Mouse (Mus musculus): ENCODE data around the gene Jazf1. TPM values are rescaled to one million over a fixed set of nuclear protein-coding genes. Genes with fewer than 3 reads are reported as not detected.

Jazf1 gene
- polyA plus RNA-seq, 2 experiments from 2014 or later: 7.7 to 8.3 TPM

GRCm38 (mm10) chr6:53006032-53006431, 62.4 kb downstream of the Jazf1 start:
- no peak for ATAC-seq

GRCm38 (mm10) chr6:53005544-53005943, 62.9 kb downstream of the Jazf1 start:
- no peak for ATAC-seq

GRCm38 (mm10) chr6:52990816-52991215, 77.6 kb downstream of the Jazf1 start:
- no peak for ATAC-seq

DNA sequence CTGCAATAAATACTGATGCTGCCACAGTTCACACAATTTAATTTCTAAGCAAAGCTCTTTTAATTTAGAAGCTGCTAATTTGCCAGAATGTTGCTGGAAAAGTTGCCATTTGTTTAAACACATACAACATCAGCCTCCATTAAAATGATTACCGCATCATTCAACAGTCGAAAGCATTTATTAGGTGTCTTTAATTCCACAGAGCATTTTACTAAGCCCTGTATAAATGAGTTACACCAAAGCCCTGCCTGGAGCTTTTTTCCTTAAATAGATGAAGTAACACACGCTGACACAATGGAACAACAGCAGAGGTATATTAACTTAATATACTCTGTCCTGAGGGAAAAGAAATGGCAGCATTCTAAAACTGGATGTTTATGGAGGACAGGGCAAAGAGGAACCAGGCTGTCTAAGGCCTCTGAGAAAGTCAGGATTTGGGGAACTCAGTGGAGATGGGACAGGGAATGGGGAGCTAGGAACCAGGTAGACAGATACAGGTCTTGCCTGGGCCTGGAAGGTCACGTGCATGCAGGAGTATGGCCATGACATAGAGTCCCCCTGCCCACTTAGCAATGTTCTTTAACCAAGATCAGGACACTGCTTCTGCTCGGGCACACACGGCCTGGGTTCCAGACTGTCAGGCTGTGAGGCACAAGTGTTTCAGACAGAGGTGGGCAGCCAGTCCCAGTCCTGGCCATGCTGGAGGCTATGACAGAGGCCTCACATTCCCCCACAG, 80.4 kb downstream of the Jazf1 start:
- no peak for ATAC-seq

GRCm38 (mm10) chr6:52987391-52987790, 81.0 kb downstream of the Jazf1 start:
- ATAC-seq: peak; percentile 64

GRCm38 (mm10) chr6:52982175-52982574, 86.3 kb downstream of the Jazf1 start:
- no peak for ATAC-seq

DNA sequence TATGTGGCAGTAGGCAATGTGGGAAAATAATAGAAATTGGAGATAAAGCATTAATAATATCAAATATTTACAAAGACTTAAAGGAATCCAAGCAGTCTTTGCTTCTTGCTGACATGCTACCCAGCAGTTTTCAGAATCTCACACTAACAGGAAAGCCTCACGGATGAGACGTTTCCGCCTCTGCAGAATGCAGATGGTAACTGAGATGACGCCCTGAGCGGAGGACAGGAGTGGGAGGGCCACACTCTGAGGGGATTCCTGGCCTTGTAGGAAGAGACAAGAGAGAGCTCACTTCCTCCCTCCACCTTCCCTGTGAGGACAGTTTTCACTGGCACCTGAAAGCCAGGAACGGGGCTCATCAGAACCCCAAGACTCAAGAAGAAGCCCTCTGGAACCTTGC, 88.9 kb downstream of the Jazf1 start:
- ATAC-seq: no peak

- ATAC-seq: no peak
Observed at GRCm38 (mm10) chr6:52973351-52973750, 95.1 kb downstream of the Jazf1 start.

DNA sequence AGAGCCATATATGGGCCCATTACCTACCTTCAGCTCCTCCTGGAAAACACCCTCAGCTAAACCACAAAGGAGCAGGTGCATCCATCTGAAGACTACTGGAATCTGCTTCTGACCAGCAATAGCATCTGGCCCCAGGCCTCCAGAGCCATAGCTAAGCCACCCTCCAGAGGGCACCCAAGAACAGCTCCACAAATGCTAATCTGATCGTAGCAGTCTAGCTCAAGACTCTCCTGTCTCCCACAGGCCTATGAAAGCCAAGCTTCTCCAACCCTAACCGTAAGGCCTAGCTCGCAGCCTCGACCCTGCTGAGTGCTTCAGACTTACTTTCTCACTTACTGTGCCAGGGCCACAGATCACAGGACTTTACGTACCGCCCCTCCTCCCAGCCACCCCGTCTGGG, 96.3 kb downstream of the Jazf1 start:
- ATAC-seq: no peak

DNA sequence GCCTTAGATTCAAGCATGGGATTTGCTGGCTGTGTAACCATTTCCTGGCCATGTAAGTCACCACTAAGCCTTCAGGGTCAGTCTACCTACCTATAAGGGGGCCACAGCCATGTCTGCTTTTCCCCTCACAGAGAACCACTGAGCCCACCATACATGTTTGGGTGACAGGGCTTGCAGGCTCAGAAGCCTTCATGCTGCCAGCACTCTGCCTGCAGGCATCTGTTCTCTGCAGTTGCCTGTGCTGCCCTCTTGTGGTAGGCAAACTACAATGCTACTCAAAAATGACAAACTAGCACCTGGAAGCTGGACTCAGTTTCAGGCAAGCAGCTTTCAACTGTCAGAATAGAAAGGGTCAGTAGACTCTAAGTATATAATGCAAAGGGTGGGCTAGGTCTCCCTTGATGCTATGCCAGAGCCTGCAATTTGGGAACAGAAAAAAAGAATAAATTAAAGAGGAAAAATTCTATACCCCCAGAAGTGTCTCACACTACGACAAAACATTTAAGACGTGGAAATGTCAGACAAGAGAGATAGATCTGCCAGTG, 98.6 kb downstream of the Jazf1 start:
- no peak for ATAC-seq

GRCm38 (mm10) chr6:52968346-52968891, 100.0 kb downstream of the Jazf1 start:
- ATAC-seq: no peak

DNA sequence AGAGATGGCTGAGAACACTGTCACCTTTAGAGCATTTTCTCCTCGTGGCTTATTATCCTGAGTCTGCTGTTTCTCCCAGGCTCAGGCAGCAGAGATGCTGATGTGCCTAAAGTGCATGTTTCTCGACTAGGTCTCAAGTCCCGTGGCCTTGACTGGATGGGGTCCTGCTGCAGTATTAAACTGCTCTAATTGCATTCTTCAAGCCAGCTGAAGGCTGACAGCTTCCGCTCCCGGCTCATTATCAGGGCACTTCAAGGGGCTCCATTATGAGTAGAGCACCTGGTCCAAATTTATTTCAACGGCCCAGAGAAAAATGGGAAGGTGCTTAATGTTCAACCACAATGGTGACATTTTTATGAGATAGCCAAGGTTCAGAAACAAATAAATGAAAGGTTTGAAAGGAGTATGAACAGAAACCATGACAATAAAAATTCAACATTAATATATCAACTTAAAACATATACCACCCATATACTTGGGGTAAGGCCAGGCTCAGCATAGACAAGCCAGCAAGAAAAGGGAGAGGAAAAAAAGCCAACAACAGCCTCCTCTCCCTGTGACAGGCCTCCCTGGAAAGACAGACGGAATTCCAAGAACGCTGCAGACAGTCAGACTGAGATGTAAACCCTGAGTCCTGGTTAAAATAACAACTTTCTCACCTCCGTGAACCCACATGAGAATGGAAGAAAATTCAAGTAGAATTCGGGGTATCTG, 100.7 kb downstream of the Jazf1 start:
- ATAC-seq: no peak

DNA sequence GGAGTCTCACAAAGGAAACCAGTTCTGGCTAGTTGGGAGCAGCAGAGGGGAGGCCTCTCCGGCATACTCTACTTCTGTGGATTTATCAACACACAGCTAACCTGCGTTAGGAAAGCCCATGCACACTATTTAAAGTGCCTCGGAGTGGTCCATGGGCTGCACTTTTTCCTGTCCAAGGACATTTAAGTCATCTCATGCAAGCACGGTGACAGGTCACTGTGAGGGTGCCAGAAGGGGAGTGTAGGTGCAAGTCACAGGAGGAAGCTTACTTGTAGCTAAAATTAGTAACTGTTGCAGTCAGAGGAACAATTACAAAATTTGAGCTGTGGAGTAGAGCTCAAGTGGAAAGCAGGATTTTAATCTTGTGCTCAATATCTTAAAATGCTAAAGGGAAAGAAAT, 102.4 kb downstream of the Jazf1 start:
- ATAC-seq: no peak

DNA sequence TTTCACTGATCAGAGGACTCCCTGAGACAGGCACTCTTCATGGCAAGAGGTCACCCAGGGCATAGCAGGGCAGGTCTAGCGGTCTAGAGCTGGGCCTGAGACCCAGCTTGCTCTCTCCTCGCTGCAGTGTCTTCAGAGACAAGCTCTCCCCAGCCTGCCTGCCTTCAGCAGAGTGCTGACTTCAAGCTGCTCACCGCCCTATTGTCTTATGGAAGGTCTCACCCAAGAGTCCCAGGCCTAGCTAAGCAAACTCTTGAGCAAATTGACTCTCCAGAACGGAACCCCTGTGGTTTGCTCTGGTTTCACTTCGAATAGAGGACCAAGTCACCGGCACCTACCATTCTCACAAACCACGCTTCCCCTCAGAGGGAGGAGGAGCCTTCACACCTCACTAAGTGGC, 103.1 kb downstream of the Jazf1 start:
- peak; percentile 79 for ATAC-seq

- no peak for ATAC-seq
Observed at GRCm38 (mm10) chr6:52963840-52964690, 104.4 kb downstream of the Jazf1 start.

DNA sequence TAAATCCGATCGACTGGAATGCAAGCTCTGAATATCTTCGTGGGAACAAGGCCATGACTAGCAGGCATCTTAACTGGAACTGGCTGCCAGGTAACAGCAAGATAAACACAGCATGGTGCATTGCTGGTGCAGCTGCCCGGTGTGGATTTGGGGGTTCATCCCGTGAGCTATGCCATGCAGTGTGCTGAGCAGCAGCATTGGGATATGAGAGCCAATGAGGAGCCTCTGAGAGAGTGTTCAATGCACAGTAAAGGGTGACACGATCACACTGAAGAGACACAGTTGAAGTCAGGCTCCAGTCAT, 105.0 kb downstream of the Jazf1 start:
- no peak for ATAC-seq

GRCm38 (mm10) chr6:52962600-52963429, 105.6 kb downstream of the Jazf1 start:
- no peak for ATAC-seq

DNA sequence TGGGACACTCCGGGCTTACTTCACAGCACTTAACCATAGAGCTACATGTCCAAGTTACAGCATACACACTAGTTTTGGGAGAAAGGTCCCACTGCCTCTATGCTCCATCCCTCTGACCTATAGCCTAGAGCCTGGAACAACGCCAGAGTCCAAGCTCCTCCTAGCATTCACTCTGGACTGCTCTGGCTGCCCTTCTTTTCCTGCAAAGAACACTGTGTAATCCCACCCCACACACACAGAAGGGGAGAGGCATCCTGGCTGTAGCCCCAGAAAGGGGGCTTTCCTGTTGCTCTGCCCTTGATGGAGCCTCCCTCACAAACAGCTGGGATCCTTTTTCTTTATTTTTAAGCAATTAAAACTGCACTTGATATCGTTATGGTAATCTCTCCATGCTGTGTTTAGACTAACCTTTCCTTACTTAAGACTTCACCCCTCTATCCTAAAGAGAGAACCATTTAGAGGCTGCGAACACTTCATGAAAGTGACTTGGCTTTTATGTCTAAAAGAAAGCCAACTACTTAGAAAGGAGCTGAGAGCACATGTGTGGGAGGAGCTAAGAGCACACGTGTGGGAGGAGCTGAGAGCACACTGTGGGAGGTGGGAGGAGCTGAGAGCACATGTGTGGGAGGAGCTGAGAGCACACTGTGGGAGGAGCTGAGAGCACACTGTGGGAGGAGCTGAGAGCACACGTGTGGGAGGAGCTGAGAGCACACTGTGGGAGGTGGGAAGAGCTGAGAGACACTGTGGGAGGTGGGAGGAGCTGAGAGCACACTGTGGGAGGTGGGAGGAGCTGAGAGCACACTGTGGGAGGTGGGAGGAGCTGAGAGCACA, 106.6 kb downstream of the Jazf1 start:
- ATAC-seq: no peak

- peak; percentile 67 for ATAC-seq
Observed at GRCm38 (mm10) chr6:52957730-52958129, 110.7 kb downstream of the Jazf1 start.

DNA sequence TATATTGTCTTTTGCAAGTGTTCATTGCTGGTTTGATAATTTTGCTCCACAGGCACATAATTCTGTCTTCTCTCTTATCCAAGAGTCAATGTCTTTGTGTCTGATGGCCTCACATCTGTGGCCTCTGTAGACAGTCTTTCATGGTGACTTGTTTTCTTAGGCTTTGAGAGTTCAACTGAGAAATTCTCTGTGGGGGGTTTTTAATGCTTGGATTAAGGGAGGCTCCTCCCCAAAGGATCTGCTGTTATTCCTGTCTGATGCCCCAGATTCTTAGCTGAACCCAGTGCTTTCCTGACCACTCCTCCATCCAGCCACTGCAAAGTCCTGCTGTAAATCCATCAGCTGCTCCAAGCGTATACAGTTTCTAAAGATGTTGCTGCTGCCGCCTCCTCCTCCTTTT, 112.3 kb downstream of the Jazf1 start:
- ATAC-seq: no peak

- peak; percentile 34 for ATAC-seq
Observed at GRCm38 (mm10) chr6:52955304-52955703, 113.1 kb downstream of the Jazf1 start.
